Mouse (Mus musculus): ENCODE measurements around the gene Tmprss13.

DNA sequence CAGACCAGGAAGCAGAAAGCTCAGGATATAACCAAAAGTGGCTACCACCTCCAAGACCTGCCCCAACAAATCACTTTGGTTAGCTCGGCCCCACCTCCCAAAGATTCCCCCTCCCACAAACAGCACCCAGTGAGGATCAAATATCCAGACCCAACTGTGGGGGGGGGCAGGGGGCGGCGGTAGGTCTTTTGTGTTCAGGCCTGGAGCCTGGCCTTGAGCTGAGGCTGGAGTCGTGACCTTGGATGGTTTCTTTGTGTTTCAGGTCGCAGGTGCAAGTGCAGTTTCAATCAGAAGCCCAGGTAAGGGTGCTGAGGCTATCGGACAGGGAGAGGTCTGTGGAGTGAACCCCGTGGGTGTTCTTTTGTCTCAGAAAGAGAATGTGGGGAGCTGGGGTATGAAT is 72.4 kb downstream of the Tmprss13 start:
- TF ChIP-seq CTCF (IDR thresholded peaks at IDR 0.05; ENCODE audit: insufficient read depth, low read depth, low read length) (no peak), POLR2A (IDR thresholded peaks at IDR 0.05; ENCODE audit: insufficient read depth, low read depth, low read length) (no peak)
